Mouse (Mus musculus) stomach, embryonic 16.5 days (tissue): ENCODE data around the gene Ptma. TPM values are rescaled to one million over a fixed set of nuclear protein-coding genes. Genes with fewer than 3 reads are reported as not detected.

Source experiments
- ATAC-seq: fragments of 200-750 bp; cut with Nextera tagmentation; 2 replicates; pipeline ENCODE4 v1.8.0; 2017; ENCODE audit warnings: moderate number of reproducible peaks, moderate TSS enrichment; ENCODE audit not compliant: insufficient read depth, low FRiP score
- H3K27ac ChIP-seq: fragments of 300-500 bp; sonication (generic); 2 replicates; pipeline ENCODE4 v1.5.1; 2014; ENCODE audit warnings: low read length
- H3K27me3 ChIP-seq: fragments of 300-500 bp; sonication (generic); 2 replicates; pipeline ENCODE4 v1.6.1; 2014; ENCODE audit warnings: low read length, control low read depth, mixed read lengths; ENCODE audit not compliant: control insufficient read depth, insufficient read depth
- H3K36me3 ChIP-seq: fragments of 300-500 bp; sonication (generic); 2 replicates; pipeline ENCODE4 v1.6.1; 2014; ENCODE audit warnings: low read length; ENCODE audit not compliant: control insufficient read depth, insufficient read depth
- H3K4me1 ChIP-seq: fragments of 300-500 bp; sonication (generic); 2 replicates; pipeline ENCODE4 v1.6.1; 2014; ENCODE audit warnings: low read length, control low read depth, mixed read lengths; ENCODE audit not compliant: control insufficient read depth, insufficient read depth
- H3K4me2 ChIP-seq: fragments of 300-500 bp; sonication (generic); 2 replicates; pipeline ENCODE4 v1.6.1; 2014; ENCODE audit warnings: low read depth, low read length, mixed read lengths
- H3K4me3 ChIP-seq: fragments of 300-500 bp; sonication (generic); replicated peaks from 2 replicates; pipeline ENCODE4 v1.5.1; 2014; ENCODE audit warnings: mild to moderate bottlenecking, low read length
- H3K9ac ChIP-seq: fragments of 300-500 bp; sonication (generic); 2 replicates; pipeline ENCODE4 v1.6.1; 2014; ENCODE audit warnings: low read length
- H3K9me3 ChIP-seq: fragments of 300-500 bp; sonication (generic); replicated peaks from 2 replicates; pipeline ENCODE4 v1.6.1; 2016; ENCODE audit warnings: low read length, control low read depth; ENCODE audit not compliant: control insufficient read depth
- WGBS: fragments of 180-500 bp; shearing (Covaris S2); extraction: QIAGEN DNeasy Blood & Tissue Kit; methylation state at CpG from one replicate; pipeline ENCODE4 v1.1.7; 2014; 5-methylcytosine and 5-hydroxymethylcytosine counted together
- polyA plus RNA-seq: library from polyadenylated mRNA; unstranded; fragments of >200 nt; fragmentation: Nextera tagmentation; extraction: Ambion mirVana; gene quantifications from 2 replicates; pipeline ENCODE4 v1.2.1, GENCODE M21; 2015

The Ptma gene
- polyA plus RNA-seq, 1 experiment from 2014 or later: 2,170 TPM

- H3K36me3 ChIP-seq: no peaks in the 10 kb centered on the region
- peaks cover 28% of the 10 kb centered on the region for H3K4me1 ChIP-seq
- H3K4me3 ChIP-seq: no peak overlapping the region; the same call in 1 of the 2 replicates
- peak overlapping the region; percentile 65 for H3K4me2 ChIP-seq
- ATAC-seq: no peak
- H3K9me3 ChIP-seq: no peaks in the 10 kb centered on the region
- peak overlapping the region; percentile 77 for H3K9ac ChIP-seq
- peak overlapping the region; percentile 86 for H3K27ac ChIP-seq
- WGBS: 82% methylated on average over 8 of the region's 8 CpGs
- H3K27me3 ChIP-seq: no peaks in the 10 kb centered on the region
These were observed 2.5 kb upstream of the Ptma start for GRCm38 (mm10) chr1:86523776-86524618.

DNA sequence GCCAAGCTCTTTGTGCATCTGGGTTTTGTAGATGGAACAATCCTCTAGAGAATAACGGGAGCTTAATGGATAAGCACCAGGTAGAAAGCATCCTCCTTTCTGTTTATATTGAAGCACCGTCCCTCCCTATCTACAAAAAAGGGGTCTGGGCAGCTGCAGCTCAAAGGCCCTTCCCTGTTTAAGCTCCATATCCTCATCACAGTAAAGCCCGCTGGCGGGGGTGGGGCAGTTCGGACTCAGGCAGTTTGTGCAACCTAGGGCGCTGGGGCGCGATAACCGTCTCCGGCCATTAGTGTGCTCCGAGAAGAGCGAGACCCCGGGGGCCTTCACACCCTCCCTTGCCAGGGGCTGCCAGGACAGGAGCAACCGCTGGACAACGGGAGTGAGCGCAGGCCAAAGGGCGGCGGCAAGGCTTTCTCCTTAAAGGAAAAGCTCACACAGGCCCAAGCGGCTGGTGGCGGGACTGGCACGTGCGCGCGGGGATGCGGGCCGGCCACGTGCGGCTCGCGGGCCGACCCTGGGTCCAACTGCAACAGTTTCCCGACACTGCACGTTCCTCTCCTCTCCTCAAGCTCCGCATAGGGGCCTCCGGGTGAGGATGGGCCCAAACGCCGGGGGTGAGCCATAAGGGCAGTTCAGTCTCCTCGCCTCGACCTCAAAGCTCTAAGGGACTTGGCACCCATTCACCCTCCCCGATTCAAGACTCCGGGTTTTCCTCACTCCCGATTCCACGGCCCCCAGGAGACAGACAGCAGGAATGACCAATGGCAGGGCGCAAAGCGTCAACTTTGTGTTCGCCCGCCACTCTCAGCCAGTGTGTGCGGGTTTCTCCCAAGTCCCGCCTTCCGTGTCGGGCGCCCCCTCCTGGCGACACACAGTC, 1.7 kb upstream of the Ptma start:
- Histone ChIP-seq H3K4me3 (peak overlapping the region; percentile 93), H3K4me1 (peaks cover 36% of the 10 kb centered on the region), H3K9ac (peak overlapping the region; percentile 90), H3K4me2 (peak overlapping the region; percentile 95), H3K9me3 (no peaks in the 10 kb centered on the region), H3K27ac (peak overlapping the region; percentile 100), H3K36me3 (no peaks in the 10 kb centered on the region), H3K27me3 (no peaks in the 10 kb centered on the region)
- 2% methylated on average over 53 of the region's 53 CpGs for WGBS
- ATAC-seq: peak; percentile 76

- peak; percentile 1 for ATAC-seq
- H3K4me1 ChIP-seq: peaks cover 37% of the 10 kb centered on the region
- peak overlapping the region; percentile 100 for H3K27ac ChIP-seq
- no peaks in the 10 kb centered on the region for H3K36me3 ChIP-seq
- H3K4me2 ChIP-seq: peak overlapping the region; percentile 95
- H3K9ac ChIP-seq: peak overlapping the region; percentile 90
- no peaks in the 10 kb centered on the region for H3K9me3 ChIP-seq
- peak overlapping the region; percentile 93 for H3K4me3 ChIP-seq
- no peaks in the 10 kb centered on the region for H3K27me3 ChIP-seq
- under 1% methylated on average over 44 of the region's 44 CpGs for WGBS
These were observed 919 bp upstream of the Ptma start for GRCm38 (mm10) chr1:86525499-86526115.

DNA sequence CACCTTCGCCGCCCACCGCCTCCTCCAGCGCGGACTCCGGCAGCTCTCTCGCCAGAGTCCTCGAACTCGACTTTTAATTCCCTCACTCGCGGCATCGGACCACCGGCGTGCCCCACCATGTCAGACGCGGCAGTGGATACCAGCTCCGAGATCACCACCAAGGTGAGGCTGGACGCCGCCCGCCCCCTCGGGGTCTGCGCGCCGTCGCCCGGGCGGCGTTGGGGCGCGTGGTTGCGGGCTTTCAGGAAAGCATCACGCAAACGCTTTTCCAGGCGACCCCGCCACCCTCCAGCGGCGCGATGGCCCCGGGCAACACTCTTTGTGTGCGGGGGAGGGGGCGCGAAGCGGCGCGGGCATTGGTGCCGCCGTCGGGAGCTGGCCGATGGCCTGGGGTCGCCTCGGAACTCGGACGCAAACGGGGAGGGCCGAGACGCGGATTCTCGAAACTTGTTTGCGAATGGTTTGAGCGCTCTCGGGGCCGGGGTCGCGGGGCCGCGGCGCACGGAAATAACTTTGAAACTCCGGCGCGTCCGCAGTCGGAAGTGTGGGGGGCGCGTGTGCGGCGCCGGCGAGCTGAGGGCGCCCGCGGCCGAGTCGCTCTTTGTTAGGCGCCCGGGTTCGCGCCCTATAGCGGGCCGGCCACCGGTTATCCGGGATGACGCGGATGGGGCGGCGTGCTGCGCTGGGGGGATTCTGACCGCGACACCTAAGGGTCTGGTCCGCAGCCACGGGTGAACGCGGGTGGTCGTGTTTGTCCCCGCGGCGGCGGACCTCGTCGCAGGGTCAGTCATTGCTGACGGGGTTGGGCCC, 468 bp downstream of the Ptma start:
- Histone ChIP-seq H3K36me3 (no peaks in the 10 kb centered on the region), H3K4me3 (peak overlapping the region; percentile 93), H3K27me3 (no peaks in the 10 kb centered on the region), H3K4me2 (peak overlapping the region; percentile 97), H3K27ac (peak overlapping the region; percentile 95), H3K9me3 (no peaks in the 10 kb centered on the region), H3K4me1 (peaks cover 40% of the 10 kb centered on the region), H3K9ac (peak overlapping the region; percentile 100)
- ATAC-seq: no peak
- under 1% methylated on average over 106 of the region's 111 CpGs for WGBS

DNA sequence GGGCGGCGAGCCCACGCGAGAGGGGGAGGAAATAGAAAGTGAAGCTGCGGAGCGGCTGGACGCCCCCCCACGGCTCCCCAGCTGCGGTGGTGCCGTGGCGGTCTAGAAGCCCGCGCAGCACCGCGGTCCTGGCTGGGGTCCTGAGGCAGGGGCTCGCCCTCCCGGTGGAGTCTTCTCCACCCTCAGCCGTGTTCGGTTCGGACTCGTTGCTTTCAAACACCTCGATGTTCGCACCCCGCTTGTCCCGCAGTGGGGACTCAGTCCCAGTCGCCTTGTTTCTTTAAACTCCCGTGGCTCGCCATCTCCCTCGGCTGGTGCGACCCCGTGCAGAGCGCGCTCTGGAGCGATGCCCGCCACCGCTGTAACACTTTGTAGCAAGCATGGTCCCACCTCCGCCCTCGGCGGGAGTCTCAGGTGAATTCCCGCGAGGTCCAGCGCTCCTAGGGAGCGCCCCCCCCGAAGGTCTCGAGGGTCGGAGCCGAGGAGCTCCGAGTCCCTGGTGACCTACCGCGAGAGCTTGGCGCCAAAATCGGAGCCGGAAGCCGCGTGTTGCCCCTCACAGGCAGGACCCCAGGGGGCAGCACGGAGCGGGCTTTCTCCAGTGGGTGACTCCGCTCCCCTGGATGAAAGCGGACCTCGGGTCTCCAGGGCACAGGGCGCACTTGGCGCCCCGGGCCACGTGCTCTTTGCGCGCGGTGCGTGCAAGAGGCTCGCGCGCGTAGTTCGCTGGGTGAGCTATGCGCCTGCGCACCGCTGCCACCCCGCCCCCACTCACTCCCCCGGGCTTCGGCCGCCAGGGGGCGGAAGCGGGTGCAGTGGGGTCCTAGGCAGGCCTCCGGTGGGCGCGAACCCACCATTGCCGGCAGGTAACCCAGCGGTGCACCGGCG, 1.3 kb downstream of the Ptma start:
- peak overlapping the region; percentile 100 for H3K9ac ChIP-seq
- ATAC-seq: peak; percentile 0; the same call in 1 of the 2 replicates
- H3K4me2 ChIP-seq: peak overlapping the region; percentile 97
- H3K9me3 ChIP-seq: no peaks in the 10 kb centered on the region
- peak overlapping the region; percentile 93 for H3K4me3 ChIP-seq
- H3K27ac ChIP-seq: peak overlapping the region; percentile 95
- no peaks in the 10 kb centered on the region for H3K36me3 ChIP-seq
- H3K27me3 ChIP-seq: no peaks in the 10 kb centered on the region
- peaks cover 31% of the 10 kb centered on the region for H3K4me1 ChIP-seq
- WGBS: under 1% methylated on average over 89 of the region's 89 CpGs

DNA sequence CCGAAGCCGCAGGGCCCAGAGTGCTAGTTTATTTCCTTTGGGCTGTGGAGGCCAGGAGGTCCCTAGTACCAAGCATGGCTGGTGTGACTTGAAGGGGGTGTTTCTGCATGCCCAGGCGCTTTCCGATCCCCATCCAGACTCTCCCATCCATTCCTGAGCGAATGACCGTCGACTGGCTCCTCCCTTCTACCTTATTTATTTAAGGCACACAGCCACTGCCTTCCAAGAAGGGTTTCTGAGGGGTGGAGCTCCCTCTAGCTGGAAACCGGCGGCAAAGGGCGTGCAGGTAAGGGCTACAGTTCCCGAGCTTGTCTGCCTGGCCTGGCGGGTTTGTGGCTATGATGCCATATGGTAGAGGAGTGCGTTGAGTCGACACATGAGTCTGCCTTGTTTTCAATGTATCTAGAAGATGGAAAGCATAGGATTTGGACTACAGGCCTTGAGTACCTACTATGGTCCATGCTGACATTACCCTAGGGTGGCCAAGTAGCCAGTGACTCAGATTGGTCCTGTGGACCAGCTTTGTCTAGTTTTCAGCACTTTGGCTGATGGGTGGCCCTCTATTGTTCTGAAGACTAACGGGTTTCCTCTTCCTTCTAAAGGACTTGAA, 2.1 kb downstream of the Ptma start:
- Histone ChIP-seq H3K9ac (peak overlapping the region; percentile 100), H3K36me3 (no peaks in the 10 kb centered on the region), H3K4me2 (peak overlapping the region; percentile 97), H3K4me1 (peaks cover 31% of the 10 kb centered on the region), H3K27ac (peak overlapping the region; percentile 95), H3K27me3 (no peaks in the 10 kb centered on the region), H3K4me3 (peak overlapping the region; percentile 93), H3K9me3 (no peaks in the 10 kb centered on the region)
- no peak for ATAC-seq
- WGBS: 0% methylated on average over 15 of the region's 15 CpGs

DNA sequence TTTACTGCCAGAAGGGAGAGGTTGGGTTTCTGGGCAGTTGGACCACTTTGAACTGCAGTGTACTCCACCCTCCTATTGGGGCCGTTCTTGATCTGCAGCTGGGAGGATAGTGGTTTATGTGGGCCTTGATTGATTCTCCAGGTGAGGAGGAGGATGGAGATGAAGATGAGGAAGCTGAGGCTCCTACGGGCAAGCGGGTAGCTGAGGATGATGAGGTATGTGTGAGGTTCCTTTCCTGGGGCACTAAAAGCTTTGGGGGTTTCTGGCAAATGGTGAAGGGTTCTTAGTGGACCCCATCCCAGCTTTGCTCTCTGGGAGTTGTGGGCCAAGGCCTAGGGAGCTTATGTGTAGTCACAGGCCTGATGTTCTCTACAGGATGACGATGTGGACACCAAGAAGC, 3.1 kb downstream of the Ptma start:
- Histone ChIP-seq H3K4me2 (peak overlapping the region; percentile 97), H3K27ac (peak overlapping the region; percentile 95; the same call in 1 of the 2 replicates), H3K4me3 (peak overlapping the region; percentile 93), H3K4me1 (peaks cover 22% of the 10 kb centered on the region), H3K9ac (peak overlapping the region; percentile 100), H3K27me3 (no peaks in the 10 kb centered on the region), H3K36me3 (no peaks in the 10 kb centered on the region), H3K9me3 (no peaks in the 10 kb centered on the region)
- WGBS: 15% methylated on average over 4 of the region's 4 CpGs
- no peak for ATAC-seq
